Mouse (Mus musculus) cerebellum, adult 2 months (tissue): ENCODE data around the gene Ehd1.
A peak's percentile ranks its signal among the peaks of the same experiment; 100 is the strongest.

Source experiments
- CTCF ChIP-seq: fragments of 200-500 bp; IDR thresholded peaks from 2 replicates; pipeline ENCODE4 v1.5.1; 2011; ENCODE audit warnings: low read depth, mild to moderate bottlenecking, control low read depth, low read length, moderate library complexity, borderline replicate concordance; ENCODE audit not compliant: insufficient read depth
- POLR2A ChIP-seq: fragments of 200-500 bp; IDR thresholded peaks from 2 replicates; pipeline ENCODE4 v1.6.1; 2011; ENCODE audit warnings: low read length, control low read depth, borderline replicate concordance; ENCODE audit not compliant: insufficient read depth

DNA sequence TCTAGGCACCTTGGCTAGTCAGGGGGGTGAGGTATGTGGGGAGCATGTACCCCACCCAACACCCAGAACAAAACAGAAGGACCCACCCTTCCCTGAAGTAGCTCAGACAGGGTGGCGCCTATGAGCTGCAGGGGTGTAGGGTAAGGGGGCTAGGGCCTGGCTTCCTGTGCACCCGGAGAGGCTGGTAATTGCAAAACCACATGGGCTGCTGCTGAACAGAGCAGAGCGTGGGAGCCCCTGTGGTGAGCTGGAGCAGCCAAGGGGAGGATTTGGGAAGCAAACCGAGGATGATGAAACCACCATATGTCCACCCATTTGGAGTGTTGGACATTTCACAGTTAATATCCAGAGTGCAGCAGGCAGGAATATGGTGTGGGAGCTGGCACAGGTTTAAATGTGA lies 26.0 kb downstream of the Ehd1 start:
- TF ChIP-seq CTCF (no peak; the same call in 1 of the 2 replicates), POLR2A (peak; percentile 55; the same call in 1 of the 2 replicates)
